In the genomic region with DNA sequence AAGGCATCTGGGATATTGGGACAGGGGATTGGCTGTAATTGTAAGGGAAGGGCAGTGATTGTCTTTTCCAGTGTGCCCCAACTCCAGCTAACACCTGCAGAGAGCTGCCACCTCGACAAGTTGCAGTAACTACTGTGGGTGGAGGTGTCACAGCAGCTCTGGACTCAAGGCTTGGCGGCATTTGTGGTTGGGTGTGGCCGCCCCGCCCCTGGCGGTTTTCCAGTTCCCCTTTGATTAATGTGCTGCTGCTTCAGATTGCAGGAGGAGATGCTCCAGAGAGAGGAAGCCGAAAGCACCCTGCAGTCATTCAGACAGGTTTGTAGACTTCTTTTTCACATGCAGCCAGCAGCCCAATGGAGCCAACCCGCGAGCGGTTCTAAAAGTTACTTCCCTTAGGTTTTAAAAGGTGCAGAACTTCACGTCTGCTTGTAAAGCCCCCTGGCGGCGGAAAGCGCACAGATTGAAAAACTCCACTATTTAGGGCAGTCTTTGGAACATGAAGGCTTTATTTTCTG, we compare ENCODE assay signal across 8 mouse cellular contexts. TPM values are rescaled to one million over a fixed set of nuclear protein-coding genes. Genes with fewer than 3 reads are reported as not detected.
DNase-seq lines count a peak whose midpoint lies in the region; ATAC-seq lines count a peak whose summit lies in the region.

No protein-coding gene starts in this region.

- peaks cover 25% of the 10 kb centered on the region for H3K36me3 ChIP-seq in forebrain, embryonic 14.5 days (ENCODE audit: control insufficient read depth, insufficient read depth, low read length)
- H3K36me3 ChIP-seq in liver, embryonic 15.5 days (replicated peaks), result peaks cover 6% of the 10 kb centered on the region; the same call in 1 of the 2 replicates
- H3K36me3 ChIP-seq in stomach, embryonic 16.5 days (ENCODE audit: control insufficient read depth, insufficient read depth, low read length), result peaks cover 18% of the 10 kb centered on the region

- peak; percentile 73 for DNase-seq in brain, adult 2 months (ENCODE audit: low read depth, low spot score)
- peak; percentile 92 for DNase-seq in forebrain, embryonic 14.5 days (ENCODE audit: low spot score)
- DNase-seq in heart, postnatal 14 days, result peak; percentile 79 to 85
- peak; percentile 89 to 92 for DNase-seq in kidney, postnatal 4 days
- DNase-seq in neural tube, embryonic 10.5 days (ENCODE audit: extremely low spot score, low spot score), result peak; percentile 82

- intact Hi-C loops in heart, postnatal 14 days (cut with DNase I), result loop anchor here (2.0 to 5.0 kb wide), 2 partner anchors 163 to 285 kb away; no protein-coding TSS in a partner anchor

- no peaks in the 10 kb centered on the region for H3K27me3 ChIP-seq in forebrain, embryonic 14.5 days (replicated peaks; ENCODE audit: control insufficient read depth, insufficient read depth, low read length)
- peaks cover 61% of the 10 kb centered on the region for H3K27me3 ChIP-seq in liver, embryonic 15.5 days
- no peaks in the 10 kb centered on the region; the same call in 1 of the 2 replicates for H3K27me3 ChIP-seq in stomach, embryonic 16.5 days (ENCODE audit: control insufficient read depth, insufficient read depth, low read length)

- H3K4me1 ChIP-seq in forebrain, embryonic 14.5 days (ENCODE audit: control insufficient read depth, insufficient read depth, low read length), result peaks cover 16% of the 10 kb centered on the region
- H3K4me1 ChIP-seq in liver, embryonic 15.5 days (replicated peaks), result peaks cover 31% of the 10 kb centered on the region
- H3K4me1 ChIP-seq in stomach, embryonic 16.5 days (ENCODE audit: control insufficient read depth, insufficient read depth, low read length), result peaks cover 27% of the 10 kb centered on the region

- peak overlapping the region; percentile 80 for H3K4me3 ChIP-seq in forebrain, embryonic 14.5 days (ENCODE audit: low read depth, low read length)
- peak overlapping the region; percentile 56 for H3K4me3 ChIP-seq in liver, embryonic 15.5 days (replicated peaks)
- peak overlapping the region; percentile 74 for H3K4me3 ChIP-seq in stomach, embryonic 16.5 days (replicated peaks; ENCODE audit: low read length)

- H3K9me3 ChIP-seq in forebrain, embryonic 14.5 days (replicated peaks; ENCODE audit: control insufficient read depth, low read length), result no peaks in the 10 kb centered on the region
- H3K9me3 ChIP-seq in liver, embryonic 15.5 days (replicated peaks), result no peaks in the 10 kb centered on the region
- no peaks in the 10 kb centered on the region for H3K9me3 ChIP-seq in stomach, embryonic 16.5 days (replicated peaks; ENCODE audit: control insufficient read depth, low read length)

- H3K27ac ChIP-seq in forebrain, embryonic 14.5 days (ENCODE audit: low read depth, low read length), result peak overlapping the region; percentile 97
- H3K27ac ChIP-seq in liver, embryonic 15.5 days (replicated peaks), result peak overlapping the region; percentile 81
- H3K27ac ChIP-seq in stomach, embryonic 16.5 days (ENCODE audit: low read length), result peak overlapping the region; percentile 99

- peak overlapping the region; percentile 87 for H3K9ac ChIP-seq in forebrain, embryonic 14.5 days (ENCODE audit: low read length)
- H3K9ac ChIP-seq in liver, embryonic 15.5 days, result 0 out of 2 replicates have a peak overlapping the region, but pooled peaks have one; percentile 50
- peak overlapping the region; percentile 92 for H3K9ac ChIP-seq in stomach, embryonic 16.5 days (ENCODE audit: low read length)

- 1% methylated on average over 13 of the region's 13 CpGs for WGBS in forebrain, embryonic 14.5 days
- under 1% methylated on average over 13 of the region's 13 CpGs for WGBS in liver, embryonic 15.5 days (ENCODE audit: insufficient replicate concordance)
- WGBS in stomach, embryonic 16.5 days, result under 1% methylated on average over 13 of the region's 13 CpGs

- H3K4me2 ChIP-seq in forebrain, embryonic 14.5 days (ENCODE audit: low read length), result peak overlapping the region; percentile 69
- peak overlapping the region; percentile 69 for H3K4me2 ChIP-seq in liver, embryonic 15.5 days
- peak overlapping the region; percentile 57 for H3K4me2 ChIP-seq in stomach, embryonic 16.5 days (ENCODE audit: low read depth, low read length)

- ATAC-seq in CD4-positive, CD25-positive, alpha-beta regulatory T cell, adult 4 months, result peak; percentile 46
- ATAC-seq in forebrain, embryonic 14.5 days, result no peak
- 0 out of 2 replicates have a peak, but pooled peaks have one; percentile 23 for ATAC-seq in liver, embryonic 15.5 days (ENCODE audit: insufficient read depth)
- ATAC-seq in stomach, embryonic 16.5 days (ENCODE audit: insufficient read depth, low FRiP score), result no peak

RNA-seq across cellular contexts. Expression of a gene that starts 1.6 kb away (rescaled TPM):
- 100 to 1,000 TPM; 335 to 360 TPM for polyA plus RNA-seq in CD4-positive, CD25-positive, alpha-beta regulatory T cell, adult 4 months (2017; shearing (Covaris generic))
- polyA plus RNA-seq in forebrain, embryonic 14.5 days (2014; fragmentation: Nextera tagmentation; extraction: Ambion mirVana), result 594 and 700 TPM in 2 replicates
- total RNA-seq in heart, postnatal 14 days (2021), result 100 to 1,000 TPM; 554 to 575 TPM
- polyA plus RNA-seq in liver, embryonic 15.5 days (2015; fragmentation: Nextera tagmentation; extraction: Ambion mirVana), result 84.2 and 91.3 TPM in 2 replicates
- polyA plus RNA-seq in stomach, embryonic 16.5 days (2015; fragmentation: Nextera tagmentation; extraction: Ambion mirVana), result 472 and 493 TPM in 2 replicates

RNA-seq across cellular contexts. Expression of a gene that starts 30.9 kb away (rescaled TPM):
- 10 to 100 TPM; 12.1 to 19.1 TPM for polyA plus RNA-seq in CD4-positive, CD25-positive, alpha-beta regulatory T cell, adult 4 months (2017; shearing (Covaris generic))
- polyA plus RNA-seq in forebrain, embryonic 14.5 days (2014; fragmentation: Nextera tagmentation; extraction: Ambion mirVana), result 11.1 and 12.0 TPM in 2 replicates
- 1 to 10 TPM; 6.6 to 9.1 TPM for total RNA-seq in heart, postnatal 14 days (2021)
- polyA plus RNA-seq in liver, embryonic 15.5 days (2015; fragmentation: Nextera tagmentation; extraction: Ambion mirVana), result 3.2 and 4.1 TPM in 2 replicates
- polyA plus RNA-seq in stomach, embryonic 16.5 days (2015; fragmentation: Nextera tagmentation; extraction: Ambion mirVana), result 8.0 and 8.4 TPM in 2 replicates

Comparison
In these comparisons a context has a peak if more than half of its experiments do, and no peak if none do; other contexts are left out.
1. ATAC-seq: peak in CD4-positive, CD25-positive, alpha-beta regulatory T cell, adult 4 months (single experiment) and liver, embryonic 15.5 days (single experiment); none in forebrain, embryonic 14.5 days (single experiment) and stomach, embryonic 16.5 days (single experiment).
2. Peak in every context shown above with its lines, with median percentiles within 50 percentile points of each other: DNase-seq, H3K27ac ChIP-seq, H3K4me2 ChIP-seq, H3K4me3 ChIP-seq and H3K9ac ChIP-seq.